Mouse (Mus musculus) heart, embryonic 12.5 days (tissue): ENCODE results near the gene Nudt17. TPM values are rescaled to one million over a fixed set of nuclear protein-coding genes. Genes with fewer than 3 reads are reported as not detected.

ENCODE experiments used
- ATAC-seq: fragments of 200-750 bp; cut with Nextera tagmentation; 2 replicates; pipeline ENCODE4 v1.8.0; 2017; ENCODE audit warnings: moderate TSS enrichment, moderate library complexity; ENCODE audit not compliant: insufficient number of reproducible peaks, low FRiP score
- H3K27ac ChIP-seq: fragments of 300-500 bp; sonication (generic); 2 replicates; pipeline ENCODE4 v1.5.1; 2016; ENCODE audit warnings: mild to moderate bottlenecking, moderate library complexity; ENCODE audit not compliant: poor library complexity, severe bottlenecking
- H3K27me3 ChIP-seq: fragments of 300-500 bp; sonication (generic); replicated peaks from 2 replicates; pipeline ENCODE4 v1.6.1; 2016; ENCODE audit warnings: mild to moderate bottlenecking, moderate library complexity
- H3K36me3 ChIP-seq: fragments of 300-500 bp; sonication (generic); 2 replicates; pipeline ENCODE4 v1.6.1; 2016; ENCODE audit warnings: mild to moderate bottlenecking, moderate library complexity
- H3K4me1 ChIP-seq: fragments of 300-500 bp; sonication (generic); replicated peaks from 2 replicates; pipeline ENCODE4 v1.6.1; 2016; ENCODE audit warnings: mild to moderate bottlenecking
- H3K4me2 ChIP-seq: fragments of 300-500 bp; sonication (generic); 2 replicates; pipeline ENCODE4 v1.6.1; 2016; ENCODE audit warnings: mild to moderate bottlenecking, moderate library complexity
- H3K4me3 ChIP-seq: fragments of 300-500 bp; sonication (generic); 2 replicates; pipeline ENCODE4 v1.5.1; 2016; ENCODE audit warnings: mild to moderate bottlenecking
- H3K9ac ChIP-seq: fragments of 300-500 bp; sonication (generic); 2 replicates; pipeline ENCODE4 v1.6.1; 2016; ENCODE audit warnings: mild to moderate bottlenecking, moderate library complexity
- H3K9me3 ChIP-seq: fragments of 300-500 bp; sonication (generic); replicated peaks from 2 replicates; pipeline ENCODE4 v1.6.1; 2016; ENCODE audit warnings: mild to moderate bottlenecking, moderate library complexity
- WGBS: fragments of 180-500 bp; shearing (Covaris S2); methylation state at CpG from one replicate; pipeline ENCODE4 v1.1.7; 2016; 5-methylcytosine and 5-hydroxymethylcytosine counted together
- polyA plus RNA-seq: library from polyadenylated mRNA; unstranded; fragments of >200 nt; fragmentation: Nextera tagmentation; extraction: Ambion mirVana; gene quantifications from 2 replicates; pipeline ENCODE4 v1.2.1, GENCODE M21; 2016

The Nudt17 gene
- polyA plus RNA-seq, 1 experiment from 2014 or later, result 6.9 TPM

DNA sequence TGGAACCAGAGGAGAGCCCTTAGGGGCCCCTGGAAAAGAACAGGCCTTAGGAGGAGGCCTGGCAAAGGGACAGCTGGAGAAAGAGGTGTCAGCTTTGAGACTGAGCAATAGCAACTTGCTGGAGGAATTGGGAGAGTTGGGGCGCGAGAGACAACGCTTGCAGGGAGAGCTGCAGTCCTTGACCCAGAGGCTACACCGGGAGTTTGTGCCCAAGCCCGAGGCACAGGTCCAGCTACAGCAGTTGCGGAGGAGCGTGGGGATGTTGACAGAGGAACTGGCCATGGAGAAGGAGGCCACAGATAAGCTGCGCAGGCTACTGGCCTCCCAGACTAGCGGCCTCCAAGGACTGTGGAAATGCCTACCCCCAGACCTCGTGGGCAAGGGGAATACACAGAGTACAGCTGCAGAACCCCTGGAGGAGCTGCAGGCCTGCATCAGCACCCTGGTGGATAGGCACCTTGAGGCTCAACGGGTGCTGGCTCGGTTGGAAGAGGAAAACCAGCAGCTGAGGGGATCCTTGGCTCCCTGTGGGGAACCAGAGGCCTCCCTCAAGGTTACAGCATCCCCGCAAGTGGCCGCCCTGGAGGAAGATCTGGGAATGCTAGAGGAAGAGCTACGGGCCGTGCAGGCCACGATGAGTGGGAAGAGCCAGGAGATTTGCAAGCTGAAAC, 24.1 kb downstream of the Nudt17 start:
- peak overlapping the region; percentile 38 for H3K4me3 ChIP-seq
- no peak for ATAC-seq
- H3K9ac ChIP-seq, result peak overlapping the region; percentile 54; the same call in 1 of the 2 replicates
- H3K27ac ChIP-seq, result no peak overlapping the region
- 33% methylated on average over 17 of the region's 17 CpGs for WGBS
- H3K9me3 ChIP-seq, result no peaks in the 10 kb centered on the region
- H3K36me3 ChIP-seq, result no peaks in the 10 kb centered on the region
- H3K4me2 ChIP-seq, result peak overlapping the region; percentile 72
- peaks cover 49% of the 10 kb centered on the region for H3K27me3 ChIP-seq
- peaks cover 15% of the 10 kb centered on the region for H3K4me1 ChIP-seq

- Histone ChIP-seq H3K4me1 (peaks cover 15% of the 10 kb centered on the region), H3K27me3 (peaks cover 51% of the 10 kb centered on the region), H3K9ac (no peak overlapping the region), H3K36me3 (no peaks in the 10 kb centered on the region), H3K4me2 (no peak overlapping the region), H3K9me3 (no peaks in the 10 kb centered on the region), H3K4me3 (no peak overlapping the region), H3K27ac (no peak overlapping the region)
- 79% methylated on average over 3 of the region's 3 CpGs for WGBS
- ATAC-seq, result no peak
Observed at GRCm38 (mm10) chr3:96683496-96683895, 24.9 kb downstream of the Nudt17 start.

DNA sequence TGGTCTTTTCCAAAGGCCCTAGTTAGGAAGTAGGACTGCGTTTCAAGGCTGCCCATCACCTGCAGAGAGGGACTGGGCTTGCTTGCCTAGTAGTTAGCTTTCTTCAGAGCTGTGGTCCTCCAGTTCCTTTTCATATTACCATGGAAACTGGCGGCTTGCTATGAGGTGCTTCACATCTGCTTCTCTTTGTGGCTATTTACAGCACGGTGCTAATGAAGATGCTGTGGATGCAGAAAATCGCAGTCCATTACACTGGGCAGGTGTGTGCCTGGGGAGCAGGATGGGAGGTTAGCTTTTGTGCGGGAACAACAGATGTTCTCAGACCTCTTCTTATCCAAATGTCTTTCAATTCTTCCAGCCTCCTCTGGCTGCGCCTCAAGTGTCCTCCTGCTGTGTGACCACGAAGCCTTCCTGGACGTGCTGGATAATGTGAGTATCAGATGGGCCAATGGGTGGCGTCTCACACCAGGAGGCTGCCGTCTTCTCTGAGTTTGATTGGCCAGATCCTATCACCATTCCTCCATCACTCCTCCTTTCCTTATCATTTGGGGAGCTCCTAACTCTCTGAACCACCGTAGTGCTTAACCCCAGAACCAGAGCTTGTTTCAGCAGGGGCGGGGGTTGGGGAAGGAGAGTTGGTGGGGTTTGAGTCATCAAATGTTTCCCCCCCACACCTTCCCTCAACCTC, 27.9 kb downstream of the Nudt17 start:
- Histone ChIP-seq H3K27me3 (peaks cover 45% of the 10 kb centered on the region), H3K4me2 (no peak overlapping the region), H3K9ac (0 out of 2 replicates have a peak overlapping the region, but pooled peaks have one; percentile 13), H3K9me3 (no peaks in the 10 kb centered on the region), H3K36me3 (no peaks in the 10 kb centered on the region), H3K4me1 (peaks cover 15% of the 10 kb centered on the region), H3K27ac (no peak overlapping the region), H3K4me3 (no peak overlapping the region)
- 25% methylated on average over 12 of the region's 12 CpGs for WGBS
- ATAC-seq, result no peak

DNA sequence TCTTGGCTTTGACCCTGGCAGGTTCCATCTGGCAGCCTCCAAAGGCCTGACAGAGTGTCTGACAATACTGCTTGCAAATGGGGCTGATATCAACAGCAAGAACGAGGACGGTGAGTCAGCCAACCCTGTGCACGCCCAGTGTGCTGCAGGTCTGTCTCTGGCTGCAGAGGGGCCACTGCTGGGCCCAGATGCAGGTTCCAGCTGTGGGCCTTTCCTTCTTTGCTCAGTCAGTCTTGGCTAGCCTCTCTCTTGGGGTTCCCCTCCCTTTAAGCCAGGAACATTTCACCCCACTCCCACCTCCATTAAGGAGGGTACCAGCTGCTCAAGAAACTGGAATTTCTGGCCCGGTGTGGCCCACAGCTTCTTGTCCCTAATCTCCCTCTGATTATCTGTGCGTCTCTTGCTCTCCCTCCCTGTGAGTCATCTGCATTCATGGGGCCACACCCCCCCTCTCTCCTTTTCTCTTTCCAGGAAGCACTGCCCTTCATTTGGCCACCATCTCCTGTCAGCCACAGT, 29.1 kb downstream of the Nudt17 start:
- peaks cover 3% of the 10 kb centered on the region for H3K4me1 ChIP-seq
- no peaks in the 10 kb centered on the region for H3K9me3 ChIP-seq
- no peak overlapping the region for H3K4me3 ChIP-seq
- H3K27me3 ChIP-seq, result peaks cover 33% of the 10 kb centered on the region
- WGBS, result 9% methylated on average over 5 of the region's 5 CpGs
- peak; percentile 18; the same call in 1 of the 2 replicates for ATAC-seq
- H3K9ac ChIP-seq, result no peak overlapping the region
- no peak overlapping the region for H3K27ac ChIP-seq
- H3K36me3 ChIP-seq, result no peaks in the 10 kb centered on the region
- no peak overlapping the region for H3K4me2 ChIP-seq

GRCm38 (mm10) chr3:96678456-96678855, 29.9 kb downstream of the Nudt17 start:
- no peak for ATAC-seq
- Histone ChIP-seq H3K9ac (no peak overlapping the region), H3K4me1 (no peaks in the 10 kb centered on the region; the same call in 1 of the 2 replicates), H3K27ac (no peak overlapping the region), H3K9me3 (no peaks in the 10 kb centered on the region), H3K4me2 (no peak overlapping the region), H3K27me3 (peaks cover 26% of the 10 kb centered on the region), H3K36me3 (no peaks in the 10 kb centered on the region), H3K4me3 (no peak overlapping the region)
- WGBS, result 65% methylated on average over 7 of the region's 7 CpGs

- 62% methylated on average over 3 of the region's 3 CpGs for WGBS
- no peak overlapping the region for H3K4me2 ChIP-seq
- no peak overlapping the region for H3K4me3 ChIP-seq
Observed at GRCm38 (mm10) chr3:96675690-96676089, 32.7 kb downstream of the Nudt17 start.

DNA sequence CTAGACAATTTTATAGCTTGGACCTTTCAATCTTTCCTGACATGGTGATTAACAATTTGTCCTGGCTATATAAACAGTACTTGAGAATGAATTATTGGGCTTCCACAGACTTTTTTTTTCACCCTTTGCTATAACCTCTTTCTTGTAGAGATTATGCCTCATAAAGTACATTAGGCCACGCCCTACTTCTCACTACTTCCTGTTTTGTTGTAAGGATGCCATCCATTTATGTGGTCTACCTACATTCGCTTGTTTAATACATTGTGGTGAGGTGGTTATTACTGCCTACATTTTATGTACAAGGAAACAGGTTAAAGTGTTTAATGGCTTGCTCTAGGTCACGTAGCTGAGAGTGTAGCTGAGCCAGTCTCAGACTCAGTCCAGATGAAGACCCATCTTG, 33.2 kb downstream of the Nudt17 start:
- 85% methylated on average over 3 of the region's 3 CpGs for WGBS
- Histone ChIP-seq H3K27me3 (peaks cover 20% of the 10 kb centered on the region), H3K4me2 (no peak overlapping the region), H3K36me3 (no peaks in the 10 kb centered on the region), H3K9ac (no peak overlapping the region), H3K4me1 (peaks cover 6% of the 10 kb centered on the region), H3K27ac (no peak overlapping the region), H3K4me3 (no peak overlapping the region), H3K9me3 (no peaks in the 10 kb centered on the region)
- ATAC-seq, result no peak

More at GRCm38 (mm10) chr3:96675690-96676089, 32.7 kb downstream of the Nudt17 start:
- Histone ChIP-seq H3K27ac (no peak overlapping the region), H3K9ac (no peak overlapping the region), H3K27me3 (peaks cover 25% of the 10 kb centered on the region), H3K9me3 (no peaks in the 10 kb centered on the region), H3K4me1 (peaks cover 1% of the 10 kb centered on the region), H3K36me3 (no peaks in the 10 kb centered on the region)
- no peak for ATAC-seq

- no peaks in the 10 kb centered on the region for H3K9me3 ChIP-seq
- H3K4me3 ChIP-seq, result no peak overlapping the region
- no peak for ATAC-seq
- H3K4me1 ChIP-seq, result peaks cover 6% of the 10 kb centered on the region
- no peaks in the 10 kb centered on the region for H3K36me3 ChIP-seq
- no peak overlapping the region for H3K9ac ChIP-seq
- peaks cover 13% of the 10 kb centered on the region for H3K27me3 ChIP-seq
- 62% methylated on average over 8 of the region's 8 CpGs for WGBS
- H3K4me2 ChIP-seq, result no peak overlapping the region
- H3K27ac ChIP-seq, result no peak overlapping the region
Observed at GRCm38 (mm10) chr3:96674442-96674841, 33.9 kb downstream of the Nudt17 start.

GRCm38 (mm10) chr3:96673514-96673913, 34.8 kb downstream of the Nudt17 start:
- WGBS, result 63% methylated on average over 4 of the region's 4 CpGs
- no peaks in the 10 kb centered on the region for H3K36me3 ChIP-seq
- no peak overlapping the region for H3K9ac ChIP-seq
- no peak overlapping the region for H3K27ac ChIP-seq
- no peak overlapping the region for H3K4me2 ChIP-seq
- no peak overlapping the region for H3K4me3 ChIP-seq
- H3K9me3 ChIP-seq, result no peaks in the 10 kb centered on the region
- peaks cover 9% of the 10 kb centered on the region for H3K27me3 ChIP-seq
- peaks cover 6% of the 10 kb centered on the region for H3K4me1 ChIP-seq
- no peak for ATAC-seq

DNA sequence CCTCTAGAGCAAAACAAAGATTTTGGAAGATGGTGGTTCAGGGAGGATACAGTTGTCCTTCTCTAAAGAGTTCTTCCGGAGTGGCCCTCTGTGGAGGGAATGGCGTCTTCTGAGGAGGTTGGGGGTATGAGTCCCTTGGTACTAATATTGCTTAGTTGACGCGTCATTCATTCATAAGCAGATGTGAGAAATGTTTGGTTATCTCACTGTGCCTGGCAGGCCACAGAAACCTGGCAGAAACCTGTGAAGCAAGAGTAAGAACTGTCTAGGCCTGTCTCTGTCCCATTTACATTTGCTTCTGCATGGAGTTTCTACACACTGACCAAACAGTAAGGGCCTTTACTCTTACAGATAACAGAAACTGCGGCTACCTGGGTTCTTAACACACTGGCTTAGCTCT, 36.8 kb downstream of the Nudt17 start:
- ATAC-seq, result no peak
- H3K27ac ChIP-seq, result no peak overlapping the region
- H3K36me3 ChIP-seq, result no peaks in the 10 kb centered on the region
- H3K9me3 ChIP-seq, result no peaks in the 10 kb centered on the region
- peaks cover 9% of the 10 kb centered on the region for H3K27me3 ChIP-seq
- 90% methylated on average over 5 of the region's 5 CpGs for WGBS
- H3K4me3 ChIP-seq, result no peak overlapping the region
- no peak overlapping the region for H3K4me2 ChIP-seq
- H3K4me1 ChIP-seq, result peaks cover 6% of the 10 kb centered on the region
- H3K9ac ChIP-seq, result no peak overlapping the region

- peak within 1 kb of the TSS; percentile 52 for H3K9ac ChIP-seq
- WGBS, result 6% methylated on average over 35 of the region's 35 CpGs
Observed at GRCm38 (mm10) chr3:96669727-96670468, 38.5 kb downstream of the Nudt17 start, which contains the start of gene Ankrd35. TSS of gene Ankrd35 (plus strand) at chr3:96670131.

More at GRCm38 (mm10) chr3:96669727-96670468, 38.5 kb downstream of the Nudt17 start, which contains the start of gene Ankrd35:
- Histone ChIP-seq H3K27me3 (peaks cover 9% of the 10 kb centered on the region), H3K9me3 (no peaks in the 10 kb centered on the region), H3K27ac (no peak within 1 kb of the TSS), H3K36me3 (no peaks in the 10 kb centered on the region), H3K4me3 (peak within 1 kb of the TSS; percentile 46), H3K4me2 (peak within 1 kb of the TSS; percentile 80), H3K4me1 (peaks cover 6% of the 10 kb centered on the region)
- ATAC-seq, result peak; percentile 90
